ENCODE assay signal across 8 mouse cellular contexts in genomic region chr7:91262998-91263397, GRCm38 (mm10).
DNase-seq lines count a peak whose midpoint lies in the region; ATAC-seq and TF ChIP-seq lines count a peak whose summit lies in the region.

No protein-coding gene starts in this region.

- no peaks in the 10 kb centered on the region for H3K9me3 ChIP-seq in embryonic facial prominence, embryonic 10.5 days
- H3K9me3 ChIP-seq in intestine, postnatal 0 days (ENCODE audit: control insufficient read depth) = no peaks in the 10 kb centered on the region

- DNase-seq in left cerebral cortex, postnatal 4 days = peak; percentile 4
- DNase-seq in left cerebral cortex, adult 9 months (ENCODE audit: low spot score in 2 of 2) = no peak
- no peak for DNase-seq in embryonic facial prominence, embryonic 10.5 days (ENCODE audit: low spot score)
- DNase-seq in testis, postnatal 14 days (ENCODE audit: low spot score) = no peak
- no peak for DNase-seq in MN1 (ENCODE audit: low spot score)
- DNase-seq in spleen, postnatal 10 days (ENCODE audit: low spot score in 2 of 2) = no peak

- peaks cover 11% of the 10 kb centered on the region for H3K4me1 ChIP-seq in embryonic facial prominence, embryonic 10.5 days
- H3K4me1 ChIP-seq in intestine, postnatal 0 days (replicated peaks; ENCODE audit: control insufficient read depth, insufficient read depth, low read length) = no peaks in the 10 kb centered on the region
- H3K4me1 ChIP-seq in olfactory bulb, adult 2 months (ENCODE audit: control insufficient read depth, insufficient read depth, low read length) = no peaks in the 10 kb centered on the region

- H3K27me3 ChIP-seq in embryonic facial prominence, embryonic 10.5 days (replicated peaks; ENCODE audit: low read depth, poor library complexity, severe bottlenecking) = peaks cover 16% of the 10 kb centered on the region
- H3K27me3 ChIP-seq in intestine, postnatal 0 days (replicated peaks; ENCODE audit: control insufficient read depth, insufficient read depth, low read length) = 0 out of 2 replicates have a peak, but pooled peaks cover 8% of the 10 kb centered on the region

- no peak for ATAC-seq in intestine, postnatal 0 days

- peak overlapping the region; percentile 71 for H3K4me2 ChIP-seq in intestine, postnatal 0 days (replicated peaks; ENCODE audit: low read depth)

- H3K4me3 ChIP-seq in embryonic facial prominence, embryonic 10.5 days = peak overlapping the region; percentile 62
- peak overlapping the region; percentile 33; the same call in 1 of the 2 replicates for H3K4me3 ChIP-seq in intestine, postnatal 0 days (ENCODE audit: low read depth, low read length)
- H3K4me3 ChIP-seq in olfactory bulb, adult 2 months (ENCODE audit: insufficient read depth, low read depth, low read length) = peak overlapping the region; percentile 92

- H3K36me3 ChIP-seq in embryonic facial prominence, embryonic 10.5 days (replicated peaks) = no peaks in the 10 kb centered on the region
- no peaks in the 10 kb centered on the region for H3K36me3 ChIP-seq in intestine, postnatal 0 days (ENCODE audit: control insufficient read depth, insufficient read depth)

- intact Hi-C loops in left cerebral cortex, postnatal 4 days (cut with DNase I) = no loop called here

- H3K9ac ChIP-seq in intestine, postnatal 0 days (ENCODE audit: low read depth, low read length) = no peak overlapping the region

- TF ChIP-seq CTCF in intestine, postnatal 0 days (IDR thresholded peaks at IDR 0.05; ENCODE audit: low read depth) = no peak
- no peak for TF ChIP-seq CTCF in olfactory bulb, adult 2 months (IDR thresholded peaks at IDR 0.05; ENCODE audit: insufficient read depth, low read depth, low read length)

- no peak overlapping the region for H3K27ac ChIP-seq in embryonic facial prominence, embryonic 10.5 days (replicated peaks)
- no peak overlapping the region for H3K27ac ChIP-seq in intestine, postnatal 0 days (ENCODE audit: low read depth, low read length)
- peak overlapping the region; percentile 95 for H3K27ac ChIP-seq in olfactory bulb, adult 2 months (ENCODE audit: insufficient read depth, low read depth, low read length)

- TF ChIP-seq POLR2A in olfactory bulb, adult 2 months (IDR thresholded peaks at IDR 0.05; ENCODE audit: insufficient read depth, low read depth, low read length) = no peak

- 9% methylated on average over 9 of the region's 9 CpGs for WGBS in embryonic facial prominence, embryonic 10.5 days
- WGBS in intestine, postnatal 0 days = 7% methylated on average over 9 of the region's 9 CpGs
- WGBS in olfactory bulb, adult 2 months = 2% methylated on average over 9 of the region's 9 CpGs

Comparison
In these comparisons a context has a peak if more than half of its experiments do, and no peak if none do; other contexts are left out.
1. H3K4me3 ChIP-seq: peak in every context shown above with its lines; median percentile 92 in olfactory bulb, adult 2 months; 62 in embryonic facial prominence, embryonic 10.5 days; 33 in intestine, postnatal 0 days.